Mouse (Mus musculus) hindbrain, embryonic 15.5 days (tissue): Measurements from ENCODE around the gene Cd300ld3. TPM values are rescaled to one million over a fixed set of nuclear protein-coding genes. Genes with fewer than 3 reads are reported as not detected.
"Not testable (repeated sequence)": the region's sequence is repeated elsewhere in the genome, so short reads cannot be mapped to it uniquely, and the experiment has no call there.

ENCODE experiments used
- ATAC-seq: fragments of 200-750 bp; cut with Nextera tagmentation; 2 replicates; pipeline ENCODE4 v1.8.0; 2017; ENCODE audit warnings: low read depth, moderate number of reproducible peaks, moderate TSS enrichment; ENCODE audit not compliant: low FRiP score
- H3K27ac ChIP-seq: fragments of 300-500 bp; sonication (generic); replicated peaks from 2 replicates; pipeline ENCODE4 v1.5.1; 2015; ENCODE audit warnings: mild to moderate bottlenecking, inconsistent platforms
- H3K27me3 ChIP-seq: fragments of 300-500 bp; sonication (generic); 2 replicates; pipeline ENCODE4 v1.6.1; 2015; ENCODE audit warnings: control low read depth, inconsistent platforms
- H3K36me3 ChIP-seq: fragments of 300-500 bp; sonication (generic); 2 replicates; pipeline ENCODE4 v1.6.1; 2015; ENCODE audit warnings: control low read depth, inconsistent platforms
- H3K4me1 ChIP-seq: fragments of 300-500 bp; sonication (generic); replicated peaks from 2 replicates; pipeline ENCODE4 v1.6.1; 2015; ENCODE audit warnings: control low read depth, inconsistent platforms
- H3K4me2 ChIP-seq: fragments of 300-500 bp; sonication (generic); 2 replicates; pipeline ENCODE4 v1.6.1; 2015; ENCODE audit warnings: moderate library complexity, mild to moderate bottlenecking, inconsistent platforms
- H3K4me3 ChIP-seq: fragments of 300-500 bp; sonication (generic); 2 replicates; pipeline ENCODE4 v1.5.1; 2015; ENCODE audit warnings: mild to moderate bottlenecking, inconsistent platforms
- H3K9ac ChIP-seq: fragments of 300-500 bp; sonication (generic); 2 replicates; pipeline ENCODE4 v1.6.1; 2015; ENCODE audit warnings: inconsistent platforms
- H3K9me3 ChIP-seq: fragments of 300-500 bp; sonication (generic); 2 replicates; pipeline ENCODE4 v1.6.1; 2016; ENCODE audit warnings: control low read depth, inconsistent platforms
- WGBS: fragments of 180-500 bp; shearing (Covaris S2); methylation state at CpG from one replicate; pipeline ENCODE4 v1.1.7; 2015; 5-methylcytosine and 5-hydroxymethylcytosine counted together
- polyA plus RNA-seq: library from polyadenylated mRNA; unstranded; fragments of >200 nt; fragmentation: Nextera tagmentation; extraction: Ambion mirVana; gene quantifications from 2 replicates; pipeline ENCODE4 v1.2.1, GENCODE M21; 2015

Gene Cd300ld3
- polyA plus RNA-seq, 1 experiment from 2014 or later, result not detected

DNA sequence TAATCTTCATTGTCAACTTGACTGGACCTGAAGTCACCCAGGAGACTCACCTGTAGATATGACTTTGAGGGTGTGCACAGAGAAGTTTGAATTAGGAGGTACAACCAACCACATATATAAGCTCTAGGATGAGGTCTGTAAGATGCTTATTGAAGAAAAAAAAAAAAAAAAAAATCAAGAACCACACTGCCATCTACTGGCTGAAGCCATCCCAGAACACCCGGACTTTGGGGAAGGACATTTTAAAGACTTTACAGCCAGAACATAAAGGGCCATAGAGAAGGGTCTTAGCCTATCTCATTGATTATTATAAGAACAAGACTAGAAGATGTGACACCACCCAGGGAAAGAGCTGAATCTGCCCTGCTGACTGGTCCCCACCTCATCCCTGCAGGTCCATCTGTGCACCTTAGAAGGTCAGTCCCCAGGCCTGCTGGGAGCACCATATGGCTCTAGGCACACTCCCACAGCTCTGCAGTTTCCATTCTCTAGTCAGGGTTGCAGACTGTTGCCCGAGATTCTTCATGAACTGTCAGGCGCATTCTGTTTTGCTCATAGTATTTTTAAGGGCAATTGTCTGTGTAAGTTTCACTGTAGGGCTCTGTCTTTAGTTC is 1.2 kb upstream of the Cd300ld3 start:
- Histone ChIP-seq H3K27ac (no peak overlapping the region), H3K36me3 (no peaks in the 10 kb centered on the region), H3K9me3 (no peaks in the 10 kb centered on the region), H3K4me2 (no peak overlapping the region), H3K9ac (no peak overlapping the region), H3K4me1 (no peaks in the 10 kb centered on the region), H3K4me3 (no peak overlapping the region), H3K27me3 (no peaks in the 10 kb centered on the region)
- WGBS, result 40% methylated on average over 3 of the region's 3 CpGs
- ATAC-seq, result no peak

- ATAC-seq, H3K4me1 ChIP-seq, H3K4me3 ChIP-seq, H3K27me3 ChIP-seq, H3K36me3 ChIP-seq, H3K27ac ChIP-seq, H3K4me2 ChIP-seq, H3K9ac ChIP-seq, H3K9me3 ChIP-seq: not testable (repeated sequence)
- no CpG with 5 or more reads among the region's 6 CpGs for WGBS
Observed at GRCm38 (mm10) chr11:115037669-115038068, 10.5 kb downstream of the Cd300ld3 start, which contains the start of gene Cd300ld5. Gene Cd300ld5 (minus strand): TSS chr11:115037769.

- H3K27ac ChIP-seq, ATAC-seq, H3K4me1 ChIP-seq, H3K4me3 ChIP-seq, H3K27me3 ChIP-seq, H3K4me2 ChIP-seq, H3K9me3 ChIP-seq, H3K36me3 ChIP-seq, H3K9ac ChIP-seq: not testable (repeated sequence)
- WGBS, result no CpG with 5 or more reads among the region's 6 CpGs
Observed at GRCm38 (mm10) chr11:115026912-115027311, 21.3 kb downstream of the Cd300ld3 start, which contains the start of gene Cd300ld4. Gene Cd300ld4 (minus strand): TSS chr11:115027012.

DNA sequence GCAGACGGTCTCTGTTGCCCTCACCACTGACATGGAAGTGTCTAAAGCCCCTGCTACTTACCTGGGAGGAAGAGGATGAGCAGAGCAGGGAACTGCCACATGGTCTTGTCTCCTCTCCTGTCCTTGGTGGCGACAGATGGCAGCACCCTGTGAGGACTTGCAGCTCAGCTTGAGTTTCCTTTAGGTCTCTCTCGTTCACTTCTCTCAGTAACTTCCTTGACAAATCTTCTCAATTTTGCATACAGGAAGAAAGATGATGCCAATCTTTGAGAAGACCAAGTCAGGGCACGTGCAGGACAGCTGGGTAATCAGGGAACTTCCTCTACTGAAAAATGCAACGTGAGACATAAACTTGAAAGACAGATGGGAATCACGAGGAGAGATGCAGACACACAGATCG is 32.1 kb downstream of the Cd300ld3 start, which contains the start of gene Cd300ld2:
TSS of gene Cd300ld2 (minus strand) at position 101 of the 400 bp plus-strand sequence.
- H3K4me2 ChIP-seq, H3K27me3 ChIP-seq, ATAC-seq, H3K9ac ChIP-seq, H3K4me1 ChIP-seq, H3K4me3 ChIP-seq, H3K9me3 ChIP-seq, H3K36me3 ChIP-seq, H3K27ac ChIP-seq: not testable (repeated sequence)
- WGBS, result no CpG with 5 or more reads among the region's 7 CpGs

DNA sequence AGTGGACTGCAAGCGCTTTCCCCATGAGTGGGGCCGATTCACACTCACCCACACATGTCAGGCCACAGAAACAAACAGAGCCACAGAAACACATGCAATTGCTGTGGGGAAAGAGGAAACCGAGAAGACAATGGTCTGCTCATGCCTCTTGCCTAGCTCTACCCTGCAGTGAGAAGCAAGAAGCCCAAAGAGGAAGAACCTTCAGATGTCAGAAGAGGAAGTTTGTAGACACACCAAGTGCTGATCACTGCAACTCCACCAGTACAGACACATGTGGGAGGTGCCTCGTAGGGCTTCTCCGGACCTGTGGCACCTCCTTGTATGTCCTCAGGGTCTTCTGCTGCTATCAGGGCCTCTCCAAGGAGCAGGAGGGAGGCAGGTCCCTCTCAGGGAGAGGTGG is 44.1 kb downstream of the Cd300ld3 start:
- no peak overlapping the region for H3K9ac ChIP-seq
- no peaks in the 10 kb centered on the region for H3K36me3 ChIP-seq
- H3K27ac ChIP-seq, result no peak overlapping the region
- no peak overlapping the region for H3K4me3 ChIP-seq
- H3K27me3 ChIP-seq, result no peaks in the 10 kb centered on the region
- H3K9me3 ChIP-seq, result no peaks in the 10 kb centered on the region
- H3K4me2 ChIP-seq, result no peak overlapping the region
- no peak for ATAC-seq
- H3K4me1 ChIP-seq, result no peaks in the 10 kb centered on the region
- WGBS, result 92% methylated on average over 5 of the region's 5 CpGs

DNA sequence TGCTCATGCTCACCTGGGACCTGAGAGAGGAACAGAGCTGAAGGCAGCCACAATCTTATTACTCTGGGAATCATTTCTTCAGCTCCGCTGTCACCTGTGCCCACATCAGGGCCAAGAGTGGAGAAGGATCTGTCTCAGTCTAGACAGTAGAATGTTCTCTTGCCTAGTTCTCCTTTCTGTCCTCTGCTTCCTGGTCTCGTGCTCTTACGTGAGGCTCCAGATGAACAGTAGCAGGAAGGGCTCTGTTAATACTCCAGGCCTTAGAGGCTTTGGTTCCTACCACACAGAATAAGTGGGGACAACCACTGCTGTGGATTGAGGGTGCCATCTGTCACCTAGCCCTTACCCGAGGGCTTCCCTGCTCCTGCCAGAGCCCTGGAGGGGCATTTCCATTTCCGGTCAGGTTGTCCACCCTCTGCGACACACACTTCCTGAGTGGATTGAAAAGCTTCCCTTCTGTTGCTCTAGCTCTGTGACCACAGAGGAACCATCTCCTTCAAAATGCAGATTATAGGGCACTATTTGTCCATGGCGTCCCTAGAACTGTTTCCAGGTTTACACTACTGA is 46.7 kb downstream of the Cd300ld3 start, which contains the start of gene Cd300c2:
TSS of gene Cd300c2 (minus strand) at position 407 of the 567 bp plus-strand sequence.
- Histone ChIP-seq H3K4me1 (no peaks in the 10 kb centered on the region), H3K27me3 (no peaks in the 10 kb centered on the region), H3K4me3 (no peak within 1 kb of the TSS), H3K36me3 (no peaks in the 10 kb centered on the region), H3K27ac (no peak within 1 kb of the TSS), H3K9me3 (no peaks in the 10 kb centered on the region), H3K9ac (no peak within 1 kb of the TSS), H3K4me2 (no peak within 1 kb of the TSS)
- WGBS, result 87% methylated on average over 7 of the region's 7 CpGs
- ATAC-seq, result no peak

Other genes starting within 250 kb of the Cd300ld3 start
- gene Gpr142, start 249.5 kb downstream of the Cd300ld3 start, polyA plus RNA-seq, result not detected in 2 replicates
- 8.5 and 11.6 TPM in 2 replicates for gene Gprc5c, start 197.3 kb downstream of the Cd300ld3 start, polyA plus RNA-seq
- 1.4 and 1.7 TPM in 2 replicates for gene Cd300a, start 158.4 kb downstream of the Cd300ld3 start, polyA plus RNA-seq
- 0.19 and 0.20 TPM in 2 replicates for gene Cd300lb, start 114.0 kb downstream of the Cd300ld3 start, polyA plus RNA-seq
- not detected in 2 replicates for gene Cd300c, start 79.3 kb downstream of the Cd300ld3 start, polyA plus RNA-seq
- gene Cd300ld, start 58.5 kb downstream of the Cd300ld3 start, polyA plus RNA-seq, result 0.20 TPM in 1 of 2 replicates, not detected in the other
- 1.1 and 2.3 TPM in 2 replicates for gene Cd300c2, start 46.5 kb downstream of the Cd300ld3 start, polyA plus RNA-seq
- gene Cd300ld2, start 32.2 kb downstream of the Cd300ld3 start, polyA plus RNA-seq, result not detected in 2 replicates
- gene Cd300ld4, start 21.4 kb downstream of the Cd300ld3 start, polyA plus RNA-seq, result not detected in 2 replicates
- not detected in 2 replicates for gene Cd300ld5, start 10.6 kb downstream of the Cd300ld3 start, polyA plus RNA-seq
- gene Cd300e, start 13.8 kb upstream of the Cd300ld3 start, polyA plus RNA-seq, result not detected in 2 replicates
- 0.62 and 0.77 TPM in 2 replicates for gene Rab37, start 43.0 kb upstream of the Cd300ld3 start, polyA plus RNA-seq
- 0.17 and 0.34 TPM in 2 replicates for gene Cd300lf, start 85.6 kb upstream of the Cd300ld3 start, polyA plus RNA-seq
- gene Slc9a3r1, start 114.9 kb upstream of the Cd300ld3 start, polyA plus RNA-seq, result 68.7 and 70.2 TPM in 2 replicates
- gene Tmem104, start 139.1 kb upstream of the Cd300ld3 start, polyA plus RNA-seq, result 15.1 and 17.5 TPM in 2 replicates
- 19.1 and 20.4 TPM in 2 replicates for gene Nat9, start 139.4 kb upstream of the Cd300ld3 start, polyA plus RNA-seq
- gene Grin2c, start 218.8 kb upstream of the Cd300ld3 start, polyA plus RNA-seq, result 0.64 and 0.73 TPM in 2 replicates
- 21.3 and 21.6 TPM in 2 replicates for gene Fdxr, start 228.6 kb upstream of the Cd300ld3 start, polyA plus RNA-seq
- 1.3 and 1.5 TPM in 2 replicates for gene Fads6, start 249.3 kb upstream of the Cd300ld3 start, polyA plus RNA-seq